Mouse (Mus musculus) forebrain, embryonic 14.5 days (tissue): ENCODE data around the gene Chpf2. TPM values are rescaled to one million over a fixed set of nuclear protein-coding genes. Genes with fewer than 3 reads are reported as not detected.

Experiments
- ATAC-seq: fragments of 200-750 bp; cut with Nextera tagmentation; 2 replicates; pipeline ENCODE4 v1.8.0; 2017; ENCODE audit warnings: mild to moderate bottlenecking, moderate library complexity
- DNase-seq: peaks from one replicate; pipeline ENCODE4 v3.0.0-alpha.2; 2015; ENCODE audit warnings: low spot score
- H3K27ac ChIP-seq: fragments of 300-500 bp; sonication (generic); 2 replicates; pipeline ENCODE4 v1.5.1; 2014; ENCODE audit warnings: low read depth, mild to moderate bottlenecking, control low read depth, low read length, moderate library complexity
- H3K27me3 ChIP-seq: fragments of 300-500 bp; sonication (generic); replicated peaks from 2 replicates; pipeline ENCODE4 v1.6.1; 2014; ENCODE audit warnings: low read length, control low read depth, mixed read lengths; ENCODE audit not compliant: control insufficient read depth, insufficient read depth
- H3K36me3 ChIP-seq: fragments of 300-500 bp; sonication (generic); 2 replicates; pipeline ENCODE4 v1.6.1; 2014; ENCODE audit warnings: low read length, control low read depth; ENCODE audit not compliant: control insufficient read depth, insufficient read depth
- H3K4me1 ChIP-seq: fragments of 300-500 bp; sonication (generic); 2 replicates; pipeline ENCODE4 v1.6.1; 2014; ENCODE audit warnings: antibody characterized with exemption, low read length, control low read depth; ENCODE audit not compliant: control insufficient read depth, insufficient read depth
- H3K4me2 ChIP-seq: fragments of 300-500 bp; sonication (generic); 2 replicates; pipeline ENCODE4 v1.6.1; 2014; ENCODE audit warnings: mild to moderate bottlenecking, control low read depth, low read length
- H3K4me3 ChIP-seq: fragments of 300-500 bp; sonication (generic); 2 replicates; pipeline ENCODE4 v1.5.1; 2014; ENCODE audit warnings: low read depth, low read length, control low read depth
- H3K9ac ChIP-seq: fragments of 300-500 bp; sonication (generic); 2 replicates; pipeline ENCODE4 v1.6.1; 2014; ENCODE audit warnings: mild to moderate bottlenecking, low read length, control low read depth, moderate library complexity
- H3K9me3 ChIP-seq: fragments of 300-500 bp; sonication (generic); replicated peaks from 2 replicates; pipeline ENCODE4 v1.6.1; 2016; ENCODE audit warnings: low read length, control low read depth, mixed read lengths; ENCODE audit not compliant: control insufficient read depth
- WGBS: fragments of 180-500 bp; shearing (Covaris S2); extraction: QIAGEN DNeasy Blood & Tissue Kit; methylation state at CpG from one replicate; pipeline ENCODE4 v1.1.7; 2014; 5-methylcytosine and 5-hydroxymethylcytosine counted together
- polyA plus RNA-seq: library from polyadenylated mRNA; unstranded; fragments of >200 nt; fragmentation: Nextera tagmentation; extraction: Ambion mirVana; gene quantifications from 2 replicates; pipeline ENCODE4 v1.2.1, GENCODE M21; 2014

Gene Chpf2
- polyA plus RNA-seq, 1 experiment from 2014 or later: 10.6 TPM

DNA sequence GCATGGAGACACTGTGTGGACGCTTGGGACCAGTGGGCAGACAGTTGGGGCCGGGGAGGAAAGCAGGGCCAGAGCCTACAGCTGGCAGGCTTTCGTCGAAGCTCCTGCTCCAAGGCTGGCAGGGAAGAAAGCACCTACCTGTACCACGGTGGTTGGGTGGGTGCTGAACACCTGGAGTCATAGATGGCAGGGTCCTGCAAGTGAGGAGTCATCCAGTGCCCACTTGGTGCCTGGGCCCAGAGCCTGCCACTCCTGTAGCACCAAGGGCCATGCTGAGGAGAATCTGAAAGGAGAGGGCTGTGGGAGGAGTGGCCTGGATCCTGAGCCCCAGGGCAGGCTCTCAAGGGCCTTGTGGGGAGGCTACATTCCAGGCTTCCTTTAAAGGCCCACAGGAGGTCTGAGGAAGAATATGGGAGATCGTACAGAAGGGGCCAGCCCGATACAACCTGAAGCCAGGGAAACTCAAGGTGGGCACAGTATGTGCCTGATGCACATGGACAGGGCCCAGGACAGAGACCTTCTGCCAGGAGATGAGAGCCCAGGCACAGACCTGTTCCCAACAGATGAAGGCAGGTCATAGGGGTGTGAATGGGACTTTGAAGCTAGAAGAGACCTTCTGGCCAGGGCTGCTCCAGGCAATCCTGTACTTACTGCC, 36.0 kb downstream of the Chpf2 start:
- no peak overlapping the region for H3K9ac ChIP-seq
- no peaks in the 10 kb centered on the region for H3K36me3 ChIP-seq

DNA sequence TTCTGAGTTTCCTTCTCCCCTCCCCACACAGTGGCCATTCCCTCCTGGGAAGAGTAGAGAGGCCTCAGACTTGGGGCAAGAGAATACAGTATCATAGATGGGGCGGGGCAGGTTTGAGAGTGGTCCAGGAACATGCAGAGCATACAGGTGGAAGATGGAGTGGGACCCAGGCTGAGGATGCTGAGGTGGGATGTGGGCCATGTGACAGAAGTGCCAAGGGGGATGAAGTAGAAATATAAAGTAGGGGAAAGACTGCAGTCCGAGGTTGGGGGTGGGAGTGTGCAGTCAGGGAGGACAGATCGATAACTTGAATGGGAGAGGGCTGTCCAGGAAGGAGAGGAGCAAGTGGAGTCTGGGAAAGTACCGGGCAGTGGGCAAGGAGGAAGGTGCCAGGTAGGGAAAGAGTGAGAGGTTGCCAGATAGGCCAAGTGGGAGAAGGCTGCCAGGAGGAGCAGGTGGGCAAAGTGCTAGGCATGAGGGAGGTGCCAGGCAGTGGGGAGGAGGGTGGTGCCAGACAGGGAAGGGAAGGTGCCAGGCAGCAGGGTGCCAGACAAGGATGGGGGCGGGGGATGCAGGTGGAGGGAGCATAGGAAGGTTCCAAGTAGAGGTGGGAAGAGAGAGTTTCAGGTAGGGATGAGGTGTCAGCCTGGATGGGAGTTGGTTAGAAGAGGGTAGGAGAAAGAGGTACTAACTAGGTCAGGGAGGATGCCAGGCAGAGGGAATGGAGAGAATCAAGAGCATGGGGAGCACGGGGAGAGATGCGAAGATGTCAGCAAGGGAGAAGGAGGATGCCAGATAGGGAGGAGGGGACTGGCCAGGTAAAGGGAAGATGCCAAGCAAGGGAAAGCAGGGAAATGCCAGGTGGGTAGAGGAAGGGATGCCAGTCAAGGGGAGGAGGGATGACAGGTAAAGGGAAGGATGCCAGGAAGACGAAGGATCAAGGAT, 36.8 kb downstream of the Chpf2 start:
- H3K9ac ChIP-seq: peak overlapping the region; percentile 76
- ATAC-seq: peak; percentile 51
- peak; percentile 62 for DNase-seq
- peak overlapping the region; percentile 65 for H3K27ac ChIP-seq
- WGBS: 40% methylated on average over 8 of the region's 8 CpGs
- no peaks in the 10 kb centered on the region for H3K9me3 ChIP-seq
- peak overlapping the region; percentile 58 for H3K4me2 ChIP-seq
- H3K36me3 ChIP-seq: no peaks in the 10 kb centered on the region
- H3K4me3 ChIP-seq: peak overlapping the region; percentile 52
- H3K27me3 ChIP-seq: no peaks in the 10 kb centered on the region
- H3K4me1 ChIP-seq: peaks cover 21% of the 10 kb centered on the region

More for the DNA sequence above, 36.0 kb downstream of the Chpf2 start:
- Histone ChIP-seq H3K27me3 (no peaks in the 10 kb centered on the region), H3K27ac (no peak overlapping the region; the same call in 1 of the 2 replicates), H3K9me3 (no peaks in the 10 kb centered on the region), H3K4me1 (peaks cover 21% of the 10 kb centered on the region), H3K4me2 (no peak overlapping the region; the same call in 1 of the 2 replicates), H3K4me3 (no peak overlapping the region)
- no peak for DNase-seq
- ATAC-seq: no peak
- WGBS: 66% methylated on average over 7 of the region's 7 CpGs

DNA sequence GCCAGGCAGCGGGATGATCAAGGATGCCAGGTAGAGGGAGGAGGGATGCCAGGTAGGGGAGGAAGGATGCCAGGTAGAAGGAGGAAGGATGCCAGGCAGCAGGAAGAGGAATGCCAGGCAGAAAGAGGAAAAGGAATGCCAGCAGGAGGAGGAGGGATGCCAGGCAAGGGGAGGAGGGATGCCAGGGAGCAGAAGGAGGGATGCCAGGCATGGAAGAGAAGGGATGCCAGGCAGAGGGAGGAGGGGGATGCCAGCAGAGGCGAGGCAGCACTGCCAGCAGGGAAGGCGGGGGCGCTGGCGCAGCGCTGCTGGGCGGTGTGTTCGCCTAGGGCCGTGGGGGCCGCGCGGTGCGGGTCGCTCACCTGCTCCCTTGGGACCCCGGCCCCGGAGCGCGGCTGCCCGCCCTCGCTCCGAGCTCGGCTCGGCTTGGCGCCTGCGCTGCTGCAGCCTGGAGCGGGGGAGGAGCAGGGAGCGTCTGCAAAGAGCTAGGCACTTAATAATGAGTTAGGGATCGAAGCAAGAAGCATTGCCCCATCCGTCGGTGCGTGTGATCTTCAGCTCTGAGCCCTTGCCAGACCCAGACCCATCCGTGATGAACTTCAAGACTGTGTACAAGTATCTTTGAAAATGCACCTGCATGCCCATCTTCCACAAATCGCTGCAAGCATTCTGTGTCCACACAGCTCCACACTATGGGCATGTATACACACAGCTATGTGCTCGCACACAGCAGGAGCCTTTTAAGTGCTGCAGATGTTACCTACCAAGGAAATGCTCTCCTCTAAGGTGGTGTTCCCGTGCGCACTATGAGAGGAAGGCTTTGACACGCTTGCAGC, 37.7 kb downstream of the Chpf2 start, which contains the start of gene Smarcd3:
Gene Smarcd3 (minus strand): TSS at position 426 of the 836 bp plus-strand sequence.
- Histone ChIP-seq H3K27me3 (no peaks in the 10 kb centered on the region), H3K9ac (peak within 1 kb of the TSS; percentile 76), H3K4me2 (peak within 1 kb of the TSS; percentile 58), H3K4me3 (peak within 1 kb of the TSS; percentile 52), H3K9me3 (no peaks in the 10 kb centered on the region), H3K36me3 (no peaks in the 10 kb centered on the region), H3K4me1 (peaks cover 21% of the 10 kb centered on the region), H3K27ac (peak within 1 kb of the TSS; percentile 65)
- 3% methylated on average over 36 of the region's 37 CpGs for WGBS
- ATAC-seq (peak; percentile 87), DNase-seq (peak; percentile 90)

DNA sequence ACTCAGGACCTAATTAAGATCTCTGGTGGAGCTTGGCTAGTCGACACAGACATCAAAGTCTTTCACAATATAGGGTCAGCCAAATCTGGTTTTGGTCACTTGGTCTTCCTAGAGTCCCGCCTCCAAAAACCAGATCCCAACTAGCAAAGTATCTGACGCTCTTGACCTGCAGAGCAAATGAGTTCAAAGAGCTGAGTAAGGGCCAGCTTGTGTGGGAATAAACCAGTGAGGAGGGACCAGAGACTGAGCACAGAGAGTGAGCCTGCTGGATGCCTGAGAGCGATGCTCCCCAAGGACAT, 38.2 kb downstream of the Chpf2 start:
- Histone ChIP-seq H3K36me3 (no peaks in the 10 kb centered on the region), H3K4me1 (peaks cover 21% of the 10 kb centered on the region), H3K4me2 (peak overlapping the region; percentile 58), H3K9ac (peak overlapping the region; percentile 76), H3K27ac (no peak overlapping the region), H3K4me3 (peak overlapping the region; percentile 52; the same call in 1 of the 2 replicates), H3K9me3 (no peaks in the 10 kb centered on the region), H3K27me3 (no peaks in the 10 kb centered on the region)
- DNase-seq (no peak), ATAC-seq (no peak)
- 36% methylated on average over 4 of the region's 4 CpGs for WGBS

DNA sequence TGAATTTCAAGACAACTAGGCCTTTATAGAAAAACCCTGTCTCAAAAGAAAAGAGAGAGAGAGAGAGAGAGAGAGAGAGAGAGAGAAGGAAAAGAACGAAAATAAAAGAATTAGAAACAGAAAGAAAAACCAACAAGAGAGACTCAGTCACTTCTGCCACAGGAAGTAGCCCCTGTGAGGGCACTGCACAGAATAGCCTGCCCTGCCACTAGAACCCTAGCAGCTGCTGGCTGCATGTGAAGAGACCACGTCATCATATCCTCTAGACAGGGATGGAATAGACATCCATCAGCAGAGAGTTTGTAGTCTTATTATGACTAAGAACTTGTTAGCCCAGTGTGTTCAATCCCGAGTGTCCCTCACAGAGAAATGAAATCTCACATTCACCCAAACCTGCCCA, 43.2 kb downstream of the Chpf2 start:
- peaks cover 3% of the 10 kb centered on the region for H3K4me1 ChIP-seq
- WGBS: 71% methylated on average over 3 of the region's 3 CpGs
- no peak for DNase-seq
- no peak overlapping the region for H3K4me3 ChIP-seq
- H3K27ac ChIP-seq: no peak overlapping the region
- no peaks in the 10 kb centered on the region for H3K27me3 ChIP-seq
- no peaks in the 10 kb centered on the region for H3K36me3 ChIP-seq
- H3K4me2 ChIP-seq: no peak overlapping the region
- no peak for ATAC-seq
- no peaks in the 10 kb centered on the region for H3K9me3 ChIP-seq
- no peak overlapping the region for H3K9ac ChIP-seq

DNA sequence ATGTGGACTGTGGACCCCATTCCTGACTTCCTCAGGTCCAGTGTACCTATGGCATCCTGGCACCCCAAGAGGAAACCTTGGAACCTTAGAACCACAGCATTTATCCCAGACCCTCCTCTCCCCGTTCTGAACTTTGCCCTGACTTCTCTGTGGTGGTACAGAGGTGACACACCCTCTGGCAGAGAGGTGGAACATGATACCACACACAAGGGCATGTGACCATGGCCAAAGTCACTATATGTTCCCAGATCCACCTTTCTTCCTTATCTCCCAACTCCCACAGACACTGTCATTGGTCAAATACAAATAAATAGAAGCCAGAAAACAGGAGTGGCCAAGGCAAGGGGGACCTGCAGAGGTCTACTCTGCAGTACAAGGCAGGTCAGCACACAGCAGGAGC, 48.6 kb downstream of the Chpf2 start:
- Histone ChIP-seq H3K27me3 (no peaks in the 10 kb centered on the region), H3K4me3 (no peak overlapping the region), H3K4me1 (peaks cover 5% of the 10 kb centered on the region; the same call in 1 of the 2 replicates), H3K27ac (no peak overlapping the region), H3K36me3 (no peaks in the 10 kb centered on the region), H3K4me2 (no peak overlapping the region), H3K9ac (no peak overlapping the region), H3K9me3 (no peaks in the 10 kb centered on the region)
- no peak for DNase-seq
- WGBS: 55% methylated on average over 1 of the region's 1 CpGs
- no peak for ATAC-seq

DNA sequence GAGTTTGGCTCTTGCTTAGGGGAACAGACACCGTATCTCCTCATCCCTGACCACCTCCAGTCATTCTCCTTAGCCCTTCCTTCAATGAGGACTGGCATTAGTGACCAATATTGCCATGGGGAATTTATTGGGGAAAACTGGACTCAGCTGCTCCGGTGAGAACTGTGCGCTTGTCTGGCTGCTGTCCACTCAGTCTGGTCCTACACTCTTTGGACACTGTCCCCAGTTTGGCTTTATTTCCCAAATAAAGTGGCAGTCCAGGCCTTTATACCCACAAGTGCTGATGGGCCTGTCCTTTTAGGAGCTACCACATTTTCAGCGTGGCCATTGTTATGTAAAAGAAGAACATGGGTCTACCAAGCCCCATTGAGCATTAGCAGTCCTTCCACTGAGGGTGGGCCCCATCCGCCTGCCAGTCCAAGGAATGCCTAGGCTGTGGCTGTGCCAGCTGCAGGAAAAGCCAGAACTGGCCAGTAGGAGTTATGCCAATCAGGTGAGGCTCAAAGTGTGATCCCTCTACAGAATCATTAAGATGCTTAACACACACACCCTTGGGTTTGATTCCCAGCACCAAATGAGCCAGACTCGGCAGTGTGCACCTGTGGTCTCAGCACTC, 49.1 kb downstream of the Chpf2 start:
- Histone ChIP-seq H3K36me3 (no peaks in the 10 kb centered on the region), H3K4me3 (no peak overlapping the region), H3K4me2 (no peak overlapping the region), H3K27me3 (no peaks in the 10 kb centered on the region), H3K4me1 (peaks cover 5% of the 10 kb centered on the region; the same call in 1 of the 2 replicates), H3K9ac (no peak overlapping the region), H3K9me3 (no peaks in the 10 kb centered on the region), H3K27ac (no peak overlapping the region)
- 37% methylated on average over 6 of the region's 6 CpGs for WGBS
- ATAC-seq: peak; percentile 70
- DNase-seq: peak; percentile 57

DNA sequence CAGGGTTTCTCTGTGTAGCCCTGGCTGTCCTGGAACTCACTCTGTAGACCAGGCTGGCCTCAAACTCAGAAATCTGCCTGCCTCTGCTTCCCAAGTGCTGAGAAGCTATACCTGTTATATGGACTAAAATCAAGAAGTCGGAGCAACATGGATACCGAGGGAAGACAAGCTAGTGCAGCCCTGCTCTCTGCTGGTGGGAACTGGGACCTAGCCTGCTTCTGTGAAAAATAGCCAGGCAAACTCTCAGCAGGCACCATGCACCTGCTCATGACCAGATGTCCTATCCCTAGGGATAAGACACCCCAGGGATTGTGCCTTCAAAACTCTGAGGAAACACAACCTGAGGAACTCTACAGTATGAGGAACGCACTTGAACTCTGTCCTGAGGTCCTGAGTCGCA, 50.4 kb downstream of the Chpf2 start:
- no peak for DNase-seq
- Histone ChIP-seq H3K4me2 (no peak overlapping the region), H3K27me3 (no peaks in the 10 kb centered on the region), H3K36me3 (no peaks in the 10 kb centered on the region), H3K4me3 (no peak overlapping the region), H3K9ac (no peak overlapping the region), H3K4me1 (peaks cover 5% of the 10 kb centered on the region; the same call in 1 of the 2 replicates), H3K9me3 (no peaks in the 10 kb centered on the region), H3K27ac (no peak overlapping the region)
- no peak for ATAC-seq
- 79% methylated on average over 4 of the region's 4 CpGs for WGBS
